Mouse (Mus musculus) heart, postnatal 14 days (tissue): ENCODE measurements around the gene Hspa12a. TPM values are rescaled to one million over a fixed set of nuclear protein-coding genes. Genes with fewer than 3 reads are reported as not detected.

Experiments
- DNase-seq, 2 experiments: peaks; one replicate each; pipeline ENCODE4 v3.0.0; 2021 to 2022
- intact Hi-C: fragments of 180-260 bp; cut with DNase I; formaldehyde crosslinking; loops from one replicate; pipeline ENCODE4 v1.15.1; 2025
- long read RNA-seq, 2 experiments: library from polyadenylated mRNA; stranded (forward); transcript quantifications; one replicate each; pipeline ENCODE4 v2.0.0; 2021
- total RNA-seq, 2 experiments: library from RNA; stranded (reverse); gene quantifications; 2 replicates each; pipeline ENCODE4 v1.2.3; 2021

Hspa12a gene
- total RNA-seq, result 10 to 100 TPM; 25.7 to 28.5 TPM
- long read RNA-seq, experiment 1, full-length matches to known transcripts, result 1 of 3 reads
- long read RNA-seq, experiment 1, partial matches to known transcripts, result 0 of 3 reads
- long read RNA-seq, experiment 1, other reads (novel, unspliced or antisense), result 2 of 3 reads
- long read RNA-seq, experiment 2, partial matches to known transcripts, result 1 of 8 reads
- long read RNA-seq, experiment 2, other reads (novel, unspliced or antisense), result 6 of 8 reads

GRCm38 (mm10) chr19:58942841-58943828 lies at the start of gene Hspa12a, which contains the start of gene Eno4:
Hspa12a (minus strand) TSS chr19:58943654.
Eno4 (plus strand) TSS chr19:58943425.
- peak; percentile 94 to 96 for DNase-seq
- intact Hi-C loops, result no loop called here

- DNase-seq, result no peak
- intact Hi-C loops, result no loop called here
These were observed 38.1 kb upstream of the Hspa12a start for GRCm38 (mm10) chr19:58981571-58981970.

GRCm38 (mm10) chr19:58980056-58980440 lies 36.6 kb upstream of the Hspa12a start:
- intact Hi-C loops, result no loop called here
- DNase-seq, result no peak

GRCm38 (mm10) chr19:58979436-58980055 lies 36.1 kb upstream of the Hspa12a start:
- peak; percentile 40 to 53 for DNase-seq

GRCm38 (mm10) chr19:58978401-58979171 lies 35.1 kb upstream of the Hspa12a start:
- intact Hi-C loops, result no loop called here
- no peak for DNase-seq

More at GRCm38 (mm10) chr19:58979436-58980055, 36.1 kb upstream of the Hspa12a start:
- intact Hi-C loops, result no loop called here

GRCm38 (mm10) chr19:58975216-58975863 lies 31.9 kb upstream of the Hspa12a start:
- no peak for DNase-seq
- intact Hi-C loops, result no loop called here

GRCm38 (mm10) chr19:58974126-58974525 lies 30.7 kb upstream of the Hspa12a start:
- DNase-seq, result no peak
- intact Hi-C loops, result no loop called here

- no peak for DNase-seq
- intact Hi-C loops, result no loop called here
These were observed 27.4 kb upstream of the Hspa12a start for GRCm38 (mm10) chr19:58970826-58971225.

GRCm38 (mm10) chr19:58968731-58969506 lies 25.5 kb upstream of the Hspa12a start:
- intact Hi-C loops, result no loop called here

GRCm38 (mm10) chr19:58963011-58963410 lies 19.6 kb upstream of the Hspa12a start:
- intact Hi-C loops, result no loop called here
- no peak for DNase-seq

More at GRCm38 (mm10) chr19:58968731-58969506, 25.5 kb upstream of the Hspa12a start:
- no peak for DNase-seq

- DNase-seq, result no peak
- intact Hi-C loops, result no loop called here
These were observed 11.3 kb upstream of the Hspa12a start for GRCm38 (mm10) chr19:58954779-58955178.

GRCm38 (mm10) chr19:58952236-58952635 lies 8.8 kb upstream of the Hspa12a start:
- no peak for DNase-seq
- intact Hi-C loops, result no loop called here

GRCm38 (mm10) chr19:58951521-58951920 lies 8.1 kb upstream of the Hspa12a start:
- intact Hi-C loops, result no loop called here
- DNase-seq, result no peak

GRCm38 (mm10) chr19:58945959-58946358 lies 2.5 kb upstream of the Hspa12a start:
- DNase-seq, result no peak
- intact Hi-C loops, result no loop called here

GRCm38 (mm10) chr19:58933062-58933461 lies 10.4 kb downstream of the Hspa12a start:
- no peak for DNase-seq
- intact Hi-C loops, result no loop called here

GRCm38 (mm10) chr19:58931081-58931800 lies 12.2 kb downstream of the Hspa12a start:
- DNase-seq, result no peak

GRCm38 (mm10) chr19:58919148-58919547 lies 24.3 kb downstream of the Hspa12a start:
- DNase-seq, result no peak
- intact Hi-C loops, result loop anchor here (10.0 kb wide), 1 partner anchor 156 kb away; the partner anchor contains the start of gene Shtn1

More at GRCm38 (mm10) chr19:58931081-58931800, 12.2 kb downstream of the Hspa12a start:
- intact Hi-C loops, result no loop called here

GRCm38 (mm10) chr19:58918597-58918996 lies 24.9 kb downstream of the Hspa12a start:
- no peak for DNase-seq
- intact Hi-C loops, result loop anchor here (10.0 kb wide), 1 partner anchor 156 kb away; the partner anchor contains the start of gene Shtn1
